ENCODE assay signal across 8 mouse cellular contexts in genomic region chr9:15044391-15045083, GRCm38 (mm10). TPM values are rescaled to one million over a fixed set of nuclear protein-coding genes. Genes with fewer than 3 reads are reported as not detected.
DNase-seq lines count a peak whose midpoint lies in the region; ATAC-seq and TF ChIP-seq lines count a peak whose summit lies in the region.

No protein-coding gene starts in this region.

- peaks cover 19% of the 10 kb centered on the region for H3K4me1 ChIP-seq in thymus, adult 2 months (replicated peaks; ENCODE audit: control insufficient read depth, insufficient read depth, low read length)
- peaks cover 34% of the 10 kb centered on the region for H3K4me1 ChIP-seq in midbrain, embryonic 16.5 days (ENCODE audit: control insufficient read depth, insufficient read depth, low read length)

- no peaks in the 10 kb centered on the region for H3K36me3 ChIP-seq in thymus, adult 2 months (ENCODE audit: control insufficient read depth, insufficient read depth, low read length)
- H3K36me3 ChIP-seq in midbrain, embryonic 16.5 days (ENCODE audit: control insufficient read depth, insufficient read depth, low read length): no peaks in the 10 kb centered on the region

- peak; percentile 59 for ATAC-seq in midbrain, embryonic 16.5 days

- peak overlapping the region; percentile 95 for H3K4me3 ChIP-seq in gastrocnemius, adult 2 months
- H3K4me3 ChIP-seq in thymus, adult 2 months (ENCODE audit: control insufficient read depth, insufficient read depth, low read length): peak overlapping the region; percentile 93
- peak overlapping the region; percentile 63 for H3K4me3 ChIP-seq in midbrain, embryonic 16.5 days (ENCODE audit: low read depth, low read length)

- no peaks in the 10 kb centered on the region for H3K27me3 ChIP-seq in thymus, adult 2 months (ENCODE audit: control insufficient read depth, insufficient read depth, low read length)
- no peaks in the 10 kb centered on the region for H3K27me3 ChIP-seq in midbrain, embryonic 16.5 days (ENCODE audit: control insufficient read depth, insufficient read depth, low read depth, low read length)

- no peak for TF ChIP-seq POLR2A in thymus, adult 2 months (IDR thresholded peaks at IDR 0.05; ENCODE audit: control insufficient read depth, extremely low read depth, insufficient read depth, low read length, poor library complexity)

- H3K27ac ChIP-seq in gastrocnemius, adult 2 months: peak overlapping the region; percentile 92
- peak overlapping the region; percentile 54 for H3K27ac ChIP-seq in thymus, adult 2 months (ENCODE audit: control insufficient read depth, insufficient read depth, low read length)
- H3K27ac ChIP-seq in midbrain, embryonic 16.5 days (ENCODE audit: low read length): peak overlapping the region; percentile 97

- under 1% methylated on average over 28 of the region's 28 CpGs for WGBS in thymus, adult 2 months
- under 1% methylated on average over 28 of the region's 28 CpGs for WGBS in midbrain, embryonic 16.5 days

- H3K9ac ChIP-seq in midbrain, embryonic 16.5 days (ENCODE audit: low read depth, low read length): peak overlapping the region; percentile 97

- no peak for DNase-seq in gastrocnemius, adult 2 months
- no peak for DNase-seq in gastrocnemius, postnatal 25 days
- no peak for DNase-seq in thymus, adult 2 months
- no peak for DNase-seq in thymus, adult 18-20 months
- DNase-seq in induced T-regulatory cell, adult 2 months (ENCODE audit: low read depth): peak; percentile 64
- no peak for DNase-seq in urinary bladder, postnatal 25 days (ENCODE audit: low spot score)
- DNase-seq in spleen, postnatal 36 days (ENCODE audit: low spot score in 2 of 2): no peak

- H3K4me2 ChIP-seq in midbrain, embryonic 16.5 days (ENCODE audit: low read length): peak overlapping the region; percentile 87

- intact Hi-C loops in gastrocnemius, adult 2 months (cut with DNase I): no loop called here

- no peaks in the 10 kb centered on the region for H3K9me3 ChIP-seq in midbrain, embryonic 16.5 days (replicated peaks; ENCODE audit: control insufficient read depth, low read length, poor library complexity, severe bottlenecking)

- no peak for TF ChIP-seq CTCF in gastrocnemius, adult 2 months (IDR thresholded peaks at IDR 0.05)
- TF ChIP-seq CTCF in thymus, adult 2 months (IDR thresholded peaks at IDR 0.05; ENCODE audit: borderline replicate concordance, control insufficient read depth, extremely low read depth, insufficient read depth, low read length, poor library complexity): no peak

RNA-seq across cellular contexts. Expression of gene Panx1, which starts 0.7 kb away (rescaled TPM):
- 10 to 100 TPM; 21.2 to 31.0 TPM for total RNA-seq in gastrocnemius, adult 2 months (2021)
- total RNA-seq in gastrocnemius, postnatal 25 days (2021): 10 to 100 TPM; 36.8 to 41.0 TPM
- 145 and 155 TPM in 2 replicates for polyA plus RNA-seq in thymus, adult 2 months (2012; rRNA removed)
- 165 and 168 TPM in 2 replicates for polyA plus RNA-seq in midbrain, embryonic 16.5 days (2015; fragmentation: Nextera tagmentation; extraction: Ambion mirVana)
